Comparison of ENCODE assay signal across 8 mouse cellular contexts in genomic region chr10:128368402-128369217, GRCm38 (mm10). TPM values are rescaled to one million over a fixed set of nuclear protein-coding genes. Genes with fewer than 3 reads are reported as not detected.
DNase-seq lines count a peak whose midpoint lies in the region; ATAC-seq and TF ChIP-seq lines count a peak whose summit lies in the region.

Gene Coq10a (minus strand): TSS chr10:128368997.

- peak; percentile 94 for TF ChIP-seq POLR2A in olfactory bulb, adult 2 months (IDR thresholded peaks at IDR 0.05; ENCODE audit: insufficient read depth, low read depth, low read length)
- TF ChIP-seq POLR2A in thymus, adult 2 months (IDR thresholded peaks at IDR 0.05; ENCODE audit: control insufficient read depth, extremely low read depth, insufficient read depth, low read length, poor library complexity) = peak; percentile 93; the same call in 1 of the 2 replicates

- no peak for TF ChIP-seq CTCF in G1E (IDR thresholded peaks at IDR 0.05; ENCODE audit: low read depth, low read length)
- no peak for TF ChIP-seq CTCF in layer of hippocampus, adult 2 months (conservative IDR thresholded peaks at IDR 0.05)
- no peak for TF ChIP-seq CTCF in lung, embryonic 14.5 days (IDR thresholded peaks at IDR 0.05; ENCODE audit: low read depth)
- no peak for TF ChIP-seq CTCF in olfactory bulb, adult 2 months (IDR thresholded peaks at IDR 0.05; ENCODE audit: insufficient read depth, low read depth, low read length)
- peak; percentile 45; the same call in 1 of the 2 replicates for TF ChIP-seq CTCF in thymus, adult 2 months (IDR thresholded peaks at IDR 0.05; ENCODE audit: borderline replicate concordance, control insufficient read depth, extremely low read depth, insufficient read depth, low read length, poor library complexity)

- peak within 1 kb of the TSS; percentile 75 for H3K9ac ChIP-seq in forebrain, embryonic 16.5 days (replicated peaks; ENCODE audit: low read depth, low read length)
- H3K9ac ChIP-seq in lung, embryonic 14.5 days = peak within 1 kb of the TSS; percentile 70

- peak; percentile 76 for ATAC-seq in G1E (ENCODE audit: extremely low read depth, insufficient number of reproducible peaks, low FRiP score, poor library complexity, severe bottlenecking)
- ATAC-seq in forebrain, embryonic 16.5 days = peak; percentile 96
- peak; percentile 97 for ATAC-seq in lung, embryonic 14.5 days (ENCODE audit: insufficient read depth)

- peak within 1 kb of the TSS; percentile 87 for H3K4me2 ChIP-seq in forebrain, embryonic 16.5 days (ENCODE audit: low read length)
- H3K4me2 ChIP-seq in lung, embryonic 14.5 days = peak within 1 kb of the TSS; percentile 93

- H3K27ac ChIP-seq in forebrain, embryonic 16.5 days (ENCODE audit: low read length) = peak within 1 kb of the TSS; percentile 97
- peak within 1 kb of the TSS; percentile 92 for H3K27ac ChIP-seq in layer of hippocampus, adult 2 months
- H3K27ac ChIP-seq in lung, embryonic 14.5 days (ENCODE audit: low read depth) = peak within 1 kb of the TSS; percentile 96
- H3K27ac ChIP-seq in olfactory bulb, adult 2 months (ENCODE audit: insufficient read depth, low read depth, low read length) = peak within 1 kb of the TSS; percentile 76
- peak within 1 kb of the TSS; percentile 49 for H3K27ac ChIP-seq in thymus, adult 2 months (ENCODE audit: control insufficient read depth, insufficient read depth, low read length)

- peaks cover 56% of the 10 kb centered on the region for H3K4me1 ChIP-seq in G1E (ENCODE audit: insufficient read depth, low read depth, low read length)
- peaks cover 18% of the 10 kb centered on the region for H3K4me1 ChIP-seq in forebrain, embryonic 16.5 days (replicated peaks; ENCODE audit: control insufficient read depth, insufficient read depth, low read length)
- H3K4me1 ChIP-seq in lung, embryonic 14.5 days (ENCODE audit: insufficient read depth) = peaks cover 8% of the 10 kb centered on the region
- H3K4me1 ChIP-seq in olfactory bulb, adult 2 months (ENCODE audit: control insufficient read depth, insufficient read depth, low read length) = peaks cover 5% of the 10 kb centered on the region; the same call in 1 of the 2 replicates
- peaks cover 11% of the 10 kb centered on the region for H3K4me1 ChIP-seq in thymus, adult 2 months (replicated peaks; ENCODE audit: control insufficient read depth, insufficient read depth, low read length)

- peak; percentile 83 for DNase-seq in G1E (ENCODE audit: low spot score)
- peak; percentile 93 to 98 for DNase-seq in cerebellum, adult 18-20 months
- DNase-seq in heart, postnatal 36 days = peak; percentile 88 to 92
- peak; percentile 91 to 95 for DNase-seq in layer of hippocampus, adult 2 months (ENCODE audit: low spot score in 2 of 2)
- peak; percentile 92 for DNase-seq in lung, embryonic 14.5 days
- DNase-seq in thymus, adult 2 months = peak; percentile 90

- peaks cover 25% of the 10 kb centered on the region for H3K36me3 ChIP-seq in G1E (replicated peaks)
- peaks cover 6% of the 10 kb centered on the region; the same call in 1 of the 2 replicates for H3K36me3 ChIP-seq in forebrain, embryonic 16.5 days (ENCODE audit: control insufficient read depth, insufficient read depth)
- H3K36me3 ChIP-seq in lung, embryonic 14.5 days (ENCODE audit: insufficient read depth) = peaks cover 9% of the 10 kb centered on the region
- H3K36me3 ChIP-seq in thymus, adult 2 months (ENCODE audit: control insufficient read depth, insufficient read depth, low read length) = peaks cover 1% of the 10 kb centered on the region

- no peaks in the 10 kb centered on the region for H3K27me3 ChIP-seq in G1E (ENCODE audit: insufficient read depth, low read length)
- H3K27me3 ChIP-seq in forebrain, embryonic 16.5 days (replicated peaks; ENCODE audit: control insufficient read depth, insufficient read depth, low read length) = no peaks in the 10 kb centered on the region
- no peaks in the 10 kb centered on the region for H3K27me3 ChIP-seq in lung, embryonic 14.5 days (ENCODE audit: insufficient read depth, low read length)
- no peaks in the 10 kb centered on the region for H3K27me3 ChIP-seq in thymus, adult 2 months (ENCODE audit: control insufficient read depth, insufficient read depth, low read length)

- intact Hi-C loops in heart, postnatal 36 days (cut with DNase I) = no loop called here

- WGBS in forebrain, embryonic 16.5 days = under 1% methylated on average over 87 of the region's 87 CpGs
- WGBS in lung, embryonic 14.5 days = under 1% methylated on average over 82 of the region's 87 CpGs
- under 1% methylated on average over 84 of the region's 87 CpGs for WGBS in olfactory bulb, adult 2 months
- under 1% methylated on average over 84 of the region's 87 CpGs for WGBS in thymus, adult 2 months

- peak within 1 kb of the TSS; percentile 82 for H3K4me3 ChIP-seq in G1E (ENCODE audit: low read depth, low read length)
- peak within 1 kb of the TSS; percentile 85 for H3K4me3 ChIP-seq in forebrain, embryonic 16.5 days (replicated peaks; ENCODE audit: low read length)
- H3K4me3 ChIP-seq in layer of hippocampus, adult 2 months = peak within 1 kb of the TSS; percentile 81
- peak within 1 kb of the TSS; percentile 69 for H3K4me3 ChIP-seq in lung, embryonic 14.5 days (ENCODE audit: low read depth, low read length)
- peak within 1 kb of the TSS; percentile 60 for H3K4me3 ChIP-seq in olfactory bulb, adult 2 months (ENCODE audit: insufficient read depth, low read depth, low read length)
- peak within 1 kb of the TSS; percentile 81 for H3K4me3 ChIP-seq in thymus, adult 2 months (ENCODE audit: control insufficient read depth, insufficient read depth, low read length)

- H3K9me3 ChIP-seq in G1E (replicated peaks) = no peaks in the 10 kb centered on the region
- H3K9me3 ChIP-seq in forebrain, embryonic 16.5 days (ENCODE audit: control insufficient read depth, low read length) = no peaks in the 10 kb centered on the region
- no peaks in the 10 kb centered on the region for H3K9me3 ChIP-seq in lung, embryonic 14.5 days (ENCODE audit: low read depth, low read length)

RNA-seq across cellular contexts. Expression of gene Coq10a, which starts in this region (rescaled TPM):
- 28.8 and 29.8 TPM in 2 replicates for total RNA-seq in G1E (2014; fragmentation: Nextera tagmentation)
- 24.9 and 27.4 TPM in 2 replicates for total RNA-seq in G1E (2017)
- polyA plus RNA-seq in G1E (2012) = 7.3 and 8.7 TPM in 2 replicates
- polyA plus RNA-seq in forebrain, embryonic 16.5 days (2015; fragmentation: Nextera tagmentation; extraction: Ambion mirVana) = 32.2 and 32.7 TPM in 2 replicates
- total RNA-seq in heart, postnatal 36 days (2021) = 100 to 1,000 TPM; 304 to 339 TPM
- total RNA-seq in layer of hippocampus, adult 2 months (2021) = 10 to 100 TPM; 48.6 to 49.2 TPM
- polyA plus RNA-seq in lung, embryonic 14.5 days (2014; fragmentation: Nextera tagmentation; extraction: Ambion mirVana) = 12.8 and 14.5 TPM in 2 replicates
- polyA plus RNA-seq in olfactory bulb, adult 2 months (2012; ENCODE audit: insufficient read depth, insufficient read length, low replicate concordance, missing spikeins) = not detected in 2 replicates
- polyA plus RNA-seq in thymus, adult 2 months (2012; rRNA removed) = 62.9 and 71.7 TPM in 2 replicates

Comparison
In these comparisons a context has a peak if more than half of its experiments do, and no peak if none do; other contexts are left out.
1. Peak in every context shown above with its lines: DNase-seq, ATAC-seq, H3K4me3 ChIP-seq and H3K27ac ChIP-seq.
2. RNA of gene Coq10a (total RNA-seq): 304 to 339 TPM in heart, postnatal 36 days; 48.6 to 49.2 TPM in layer of hippocampus, adult 2 months and 24.9 to 29.8 TPM in G1E; every median in the first group is over 4 times any median in the second.